Mouse (Mus musculus): ENCODE data around the gene Spaca3.

- no peak for TF ChIP-seq CTCF (conservative IDR thresholded peaks at IDR 0.05; ENCODE audit: insufficient read depth, insufficient read length, low read depth, low read length)
- TF ChIP-seq POLR2A (IDR thresholded peaks at IDR 0.05; ENCODE audit: low read depth, low read length) = no peak
Measured at GRCm38 (mm10) chr11:80877131-80877651, 19.0 kb downstream of the Spaca3 start.

All from kidney, adult 2 months (tissue).